8 mouse cellular contexts compared by ENCODE assay signal in the genomic region with DNA sequence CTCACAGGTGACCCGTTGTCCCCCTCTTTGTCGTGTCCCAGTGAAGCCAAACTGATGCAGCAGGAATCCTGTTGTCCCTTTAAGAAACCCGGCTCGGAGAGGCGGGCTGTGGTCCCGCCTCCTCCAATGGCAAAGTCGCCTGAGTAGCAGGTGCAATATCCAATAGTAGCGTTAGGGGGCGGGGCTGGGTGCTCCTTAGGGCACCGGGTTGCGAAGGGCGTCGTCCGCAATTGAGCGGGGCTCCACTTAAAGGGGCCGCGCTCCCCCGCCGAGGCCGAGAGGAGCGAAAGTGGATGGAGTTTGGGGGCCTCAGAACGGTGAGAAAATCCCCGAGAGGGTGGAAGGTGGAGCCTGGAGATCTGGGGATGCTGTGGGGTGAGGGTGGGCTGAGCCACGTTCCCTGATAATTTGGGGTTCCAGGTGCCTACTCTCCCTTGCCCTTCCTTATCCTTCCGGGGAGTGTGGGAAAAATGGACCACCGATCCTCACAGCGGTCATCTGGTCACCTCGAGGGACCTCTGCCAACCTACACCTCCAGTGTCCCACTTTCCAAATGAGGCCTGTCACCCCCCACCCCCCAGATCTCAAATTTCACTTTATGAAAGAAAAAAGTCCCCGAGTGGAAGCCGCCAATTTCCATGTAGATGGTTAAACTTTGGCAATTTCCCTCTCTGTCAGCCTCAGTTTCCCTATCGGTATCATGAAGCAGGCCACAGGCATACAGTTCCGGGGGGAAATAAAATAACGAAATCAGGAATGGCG. TPM values are rescaled to one million over a fixed set of nuclear protein-coding genes. Genes with fewer than 3 reads are reported as not detected.
DNase-seq lines count a peak whose midpoint lies in the region; ATAC-seq and TF ChIP-seq lines count a peak whose summit lies in the region.

Abca7 (plus strand) TSS at position 223 of the 762 bp plus-strand sequence.

- H3K9ac ChIP-seq in forebrain, postnatal 0 days, result peak within 1 kb of the TSS; percentile 43
- peak within 1 kb of the TSS; percentile 51 for H3K9ac ChIP-seq in lung, embryonic 14.5 days

- H3K4me3 ChIP-seq in cerebellum, adult 2 months (replicated peaks; ENCODE audit: insufficient read depth, low read depth, low read length), result peak within 1 kb of the TSS; percentile 74
- peak within 1 kb of the TSS; percentile 44 for H3K4me3 ChIP-seq in forebrain, postnatal 0 days (ENCODE audit: low read depth, low read length)
- H3K4me3 ChIP-seq in lung, embryonic 14.5 days (ENCODE audit: low read depth, low read length), result peak within 1 kb of the TSS; percentile 52

- no peaks in the 10 kb centered on the region for H3K27me3 ChIP-seq in cerebellum, adult 2 months (ENCODE audit: control insufficient read depth, insufficient read depth, low read length)
- no peaks in the 10 kb centered on the region for H3K27me3 ChIP-seq in forebrain, postnatal 0 days (ENCODE audit: insufficient read depth, low read length)
- no peaks in the 10 kb centered on the region for H3K27me3 ChIP-seq in lung, embryonic 14.5 days (ENCODE audit: insufficient read depth, low read length)

- peak within 1 kb of the TSS; percentile 34; the same call in 1 of the 2 replicates for H3K27ac ChIP-seq in cerebellum, adult 2 months (ENCODE audit: insufficient read depth, low read length)
- H3K27ac ChIP-seq in forebrain, postnatal 0 days (ENCODE audit: low read depth, low read length), result 0 out of 2 replicates have a peak within 1 kb of the TSS, but pooled peaks have one; percentile 23
- H3K27ac ChIP-seq in lung, embryonic 14.5 days (ENCODE audit: low read depth), result peak within 1 kb of the TSS; percentile 43; the same call in 1 of the 2 replicates

- H3K9me3 ChIP-seq in forebrain, postnatal 0 days (ENCODE audit: low read length), result no peaks in the 10 kb centered on the region
- H3K9me3 ChIP-seq in lung, embryonic 14.5 days (ENCODE audit: low read depth, low read length), result peaks cover 4% of the 10 kb centered on the region; the same call in 1 of the 2 replicates

- H3K4me2 ChIP-seq in forebrain, postnatal 0 days (ENCODE audit: low read depth), result peak within 1 kb of the TSS; percentile 79
- peak within 1 kb of the TSS; percentile 87 for H3K4me2 ChIP-seq in lung, embryonic 14.5 days

- peak; percentile 86 for DNase-seq in MEL-GATA-1-ER (ENCODE audit: extremely low read depth, low read depth)
- peak; percentile 95 to 98 for DNase-seq in cerebellum, adult 2 months
- DNase-seq in forebrain, postnatal 0 days, result peak; percentile 97
- peak; percentile 99 for DNase-seq in heart, postnatal 4 days
- peak; percentile 90 to 94 for DNase-seq in layer of hippocampus, adult 8-10 months (ENCODE audit: low spot score in 2 of 2)
- DNase-seq in lung, embryonic 14.5 days, result peak; percentile 96
- DNase-seq in testis, postnatal 14 days (ENCODE audit: low spot score), result peak; percentile 95

- WGBS in cerebellum, adult 2 months, result under 1% methylated on average over 34 of the region's 34 CpGs
- WGBS in forebrain, postnatal 0 days, result under 1% methylated on average over 34 of the region's 34 CpGs
- WGBS in lung, embryonic 14.5 days, result under 1% methylated on average over 34 of the region's 34 CpGs

- peak; percentile 95 for ATAC-seq in forebrain, postnatal 0 days
- ATAC-seq in lung, embryonic 14.5 days (ENCODE audit: insufficient read depth), result peak; percentile 86
- ATAC-seq in neutrophil, adult 5-6 weeks (ENCODE audit: extremely low read depth, insufficient number of reproducible peaks, low FRiP score, poor library complexity, severe bottlenecking), result peak; percentile 91

- no peaks in the 10 kb centered on the region for H3K4me1 ChIP-seq in cerebellum, adult 2 months (ENCODE audit: control insufficient read depth, insufficient read depth, low read length)
- H3K4me1 ChIP-seq in forebrain, postnatal 0 days (ENCODE audit: insufficient read depth), result no peaks in the 10 kb centered on the region
- H3K4me1 ChIP-seq in lung, embryonic 14.5 days (ENCODE audit: insufficient read depth), result peaks cover 8% of the 10 kb centered on the region; the same call in 1 of the 2 replicates

- TF ChIP-seq POLR2A in cerebellum, adult 2 months (IDR thresholded peaks at IDR 0.05; ENCODE audit: borderline replicate concordance, insufficient read depth, low read length), result peak; percentile 29; the same call in 1 of the 2 replicates

- H3K36me3 ChIP-seq in forebrain, postnatal 0 days (ENCODE audit: insufficient read depth), result no peaks in the 10 kb centered on the region
- H3K36me3 ChIP-seq in lung, embryonic 14.5 days (ENCODE audit: insufficient read depth), result peaks cover 42% of the 10 kb centered on the region

- TF ChIP-seq CTCF in cerebellum, adult 2 months (IDR thresholded peaks at IDR 0.05; ENCODE audit: borderline replicate concordance, insufficient read depth, low read depth, low read length), result no peak
- peak; percentile 6; the same call in 1 of the 2 replicates for TF ChIP-seq CTCF in forebrain, postnatal 0 days (IDR thresholded peaks at IDR 0.05; ENCODE audit: low read depth)
- TF ChIP-seq CTCF in lung, embryonic 14.5 days (IDR thresholded peaks at IDR 0.05; ENCODE audit: low read depth), result peak; percentile 42; the same call in 1 of the 2 replicates

RNA-seq across cellular contexts. Expression of gene Abca7, which starts in this region (rescaled TPM):
- 31.1 and 32.4 TPM in 2 replicates for polyA plus RNA-seq in cerebellum, adult 2 months (2012; rRNA removed)
- total RNA-seq in forebrain, postnatal 0 days (2014; rRNA removed), result 6.1 and 6.2 TPM in 2 replicates
- 1.1 TPM in 2 replicates for polyA plus RNA-seq in forebrain, postnatal 0 days (2015; fragmentation: Nextera tagmentation; extraction: Ambion mirVana)
- 1 to 10 TPM; 6.9 to 8.1 TPM for total RNA-seq in heart, postnatal 4 days (2021)
- 10 to 100 TPM; 12.4 to 13.6 (median 13.3) TPM for total RNA-seq in layer of hippocampus, adult 8-10 months (2022)
- 3.0 and 3.5 TPM in 2 replicates for polyA plus RNA-seq in lung, embryonic 14.5 days (2014; fragmentation: Nextera tagmentation; extraction: Ambion mirVana)
- total RNA-seq in neutrophil, adult 5-6 weeks (2017), result 45.9 and 53.7 TPM in 2 replicates

Comparison
In these comparisons a context has a peak if more than half of its experiments do, and no peak if none do; other contexts are left out.
1. Peak in every context shown above with its lines: DNase-seq, ATAC-seq, H3K4me3 ChIP-seq and H3K27ac ChIP-seq.